In the genomic region with DNA sequence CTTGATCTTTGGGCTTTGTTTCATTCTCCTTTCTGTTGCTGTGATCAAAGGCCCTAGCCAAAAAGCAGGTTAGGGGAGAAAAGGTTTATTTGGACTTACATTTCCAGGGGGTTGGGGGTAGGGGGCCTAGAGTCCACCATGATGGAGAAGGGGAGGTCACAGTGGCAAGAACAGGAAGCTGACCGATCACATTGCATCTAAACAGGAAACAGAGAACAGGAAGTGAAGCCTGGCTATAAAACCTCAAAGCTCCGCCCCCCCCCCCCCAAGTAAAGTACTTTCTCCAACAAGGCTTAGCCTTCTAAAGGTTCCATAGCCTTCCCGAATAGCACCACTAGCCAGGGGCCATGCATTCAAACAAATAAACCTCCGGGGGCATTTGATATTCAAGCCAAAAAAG, we compare ENCODE assay signal across 29 mouse cellular contexts. TPM values are rescaled to one million over a fixed set of nuclear protein-coding genes. Genes with fewer than 3 reads are reported as not detected.
"Had no signal": no experiment of that assay in that cellular context is flagged by ENCODE, and none has a peak within 500 bp of the region (broad histone marks: within the 10 kb centered on the region; RNA-seq: fewer than 3 reads in every experiment).

No protein-coding gene starts in this region.

- H3K9ac ChIP-seq: limb, embryonic 13.5 days; liver, embryonic 12.5 days; liver, embryonic 15.5 days; midbrain, embryonic 13.5 days had no signal

- H3K27ac ChIP-seq: layer of hippocampus, adult 2 months; limb, embryonic 10.5 days; limb, embryonic 13.5 days; liver, embryonic 12.5 days; liver, embryonic 15.5 days; midbrain, embryonic 10.5 days; midbrain, embryonic 13.5 days had no signal

- DNase-seq: kidney, adult 9 months; kidney, postnatal 14 days; kidney, postnatal 4 days; layer of hippocampus, adult 9-11 months; liver; lung, adult 2 months; lung, postnatal 14 days; lung, postnatal 4 days; thymus, postnatal 25 days had no signal

- H3K27me3 ChIP-seq: limb, embryonic 13.5 days; midbrain, embryonic 13.5 days had no signal

- H3K36me3 ChIP-seq: limb, embryonic 10.5 days; limb, embryonic 13.5 days; liver, embryonic 12.5 days; liver, embryonic 15.5 days; midbrain, embryonic 10.5 days; midbrain, embryonic 13.5 days had no signal

- H3K9me3 ChIP-seq: limb, embryonic 10.5 days; limb, embryonic 13.5 days; liver, embryonic 12.5 days; liver, embryonic 15.5 days; midbrain, embryonic 10.5 days; midbrain, embryonic 13.5 days had no signal

- ATAC-seq: liver, embryonic 12.5 days; midbrain, embryonic 13.5 days; midbrain, embryonic 16.5 days had no signal

- H3K4me3 ChIP-seq: layer of hippocampus, adult 2 months; limb, embryonic 10.5 days; limb, embryonic 13.5 days; liver, embryonic 12.5 days; liver, embryonic 15.5 days; megakaryocyte, embryonic 14.5 days; midbrain, embryonic 10.5 days; midbrain, embryonic 13.5 days; myocyte had no signal

- H3K4me1 ChIP-seq: limb, embryonic 10.5 days; limb, embryonic 13.5 days; liver, embryonic 12.5 days; liver, embryonic 15.5 days; midbrain, embryonic 10.5 days; midbrain, embryonic 13.5 days had no signal

RNA-seq across cellular contexts. Expression of a gene that starts 3.8 kb away (rescaled TPM):
- total RNA-seq: layer of hippocampus, adult 2 months; layer of hippocampus, postnatal 25 days; left cerebral cortex, adult 18-20 months; left cerebral cortex, postnatal 25 days; monocyte, adult 5-6 weeks had no signal
- polyA plus RNA-seq: limb, embryonic 10.5 days; liver, embryonic 12.5 days; liver, embryonic 15.5 days; lung, adult 2 months; lung, embryonic 16.5 days; midbrain, embryonic 10.5 days; midbrain, embryonic 13.5 days; midbrain, embryonic 16.5 days; neural tube, embryonic 14.5 days; small intestine, adult 2 months; spleen, adult 2 months; stomach, embryonic 16.5 days; thymus, postnatal 0 days had no signal
